Mouse (Mus musculus): ENCODE results near the gene Nedd4.

GRCm38 (mm10) chr9:72701441-72701840, 39.3 kb downstream of the Nedd4 start:
- TF ChIP-seq CTCF (IDR thresholded peaks at IDR 0.05; ENCODE audit: extremely low read depth, insufficient read depth, low read length) (no peak), POLR2A (IDR thresholded peaks at IDR 0.05; ENCODE audit: extremely low read depth, insufficient read depth, low read length) (no peak)
